Mouse (Mus musculus) heart, postnatal 0 days (tissue): ENCODE results near the gene Tstd2. TPM values are rescaled to one million over a fixed set of nuclear protein-coding genes. Genes with fewer than 3 reads are reported as not detected.

Source experiments
- ATAC-seq: fragments of 200-750 bp; cut with Nextera tagmentation; 2 replicates; pipeline ENCODE4 v1.8.0; 2017; ENCODE audit warnings: low read depth, moderate number of reproducible peaks, moderate library complexity; ENCODE audit not compliant: insufficient read depth
- DNase-seq: peaks from one replicate; pipeline ENCODE4 v3.0.0-alpha.2; 2016; ENCODE audit warnings: low spot score
- H3K27ac ChIP-seq: fragments of 300-500 bp; sonication (generic); 2 replicates; pipeline ENCODE4 v1.5.1; 2014; ENCODE audit warnings: low read depth, mild to moderate bottlenecking
- H3K27me3 ChIP-seq: fragments of 300-500 bp; sonication (generic); 2 replicates; pipeline ENCODE4 v1.6.1; 2014; ENCODE audit warnings: low read length, mixed read lengths; ENCODE audit not compliant: control insufficient read depth, insufficient read depth
- H3K36me3 ChIP-seq: fragments of 300-500 bp; sonication (generic); replicated peaks from 2 replicates; pipeline ENCODE4 v1.6.1; 2014; ENCODE audit warnings: low read length, mixed read lengths; ENCODE audit not compliant: control insufficient read depth, insufficient read depth
- H3K4me1 ChIP-seq: fragments of 300-500 bp; sonication (generic); 2 replicates; pipeline ENCODE4 v1.6.1; 2014; ENCODE audit warnings: antibody characterized with exemption; ENCODE audit not compliant: control insufficient read depth, insufficient read depth
- H3K4me2 ChIP-seq: fragments of 300-500 bp; sonication (generic); 2 replicates; pipeline ENCODE4 v1.6.1; 2014; ENCODE audit warnings: low read depth, mild to moderate bottlenecking, low read length, moderate library complexity
- H3K4me3 ChIP-seq: fragments of 300-500 bp; sonication (generic); 2 replicates; pipeline ENCODE4 v1.5.1; 2014; ENCODE audit warnings: low read depth, low read length
- H3K9ac ChIP-seq: fragments of 300-500 bp; sonication (generic); replicated peaks from 2 replicates; pipeline ENCODE4 v1.6.1; 2014; ENCODE audit warnings: low read depth, low read length, mixed read lengths
- H3K9me3 ChIP-seq: fragments of 300-500 bp; sonication (generic); replicated peaks from 2 replicates; pipeline ENCODE4 v1.6.1; 2016; ENCODE audit warnings: low read length; ENCODE audit not compliant: control insufficient read depth
- CTCF ChIP-seq: IDR thresholded peaks from 2 replicates; pipeline ENCODE4 v1.5.1; 2016; ENCODE audit warnings: antibody characterized with exemption, control low read depth, low read depth
- EP300 ChIP-seq: IDR thresholded peaks from 2 replicates; pipeline ENCODE4 v1.6.1; 2016; ENCODE audit warnings: antibody characterized with exemption, low read depth
- WGBS: fragments of 180-500 bp; shearing (Covaris S2); extraction: QIAGEN DNeasy Blood & Tissue Kit; methylation state at CpG from one replicate; pipeline ENCODE4 v1.1.7; 2014; 5-methylcytosine and 5-hydroxymethylcytosine counted together
- polyA plus RNA-seq: library from polyadenylated mRNA; unstranded; fragments of >200 nt; fragmentation: Nextera tagmentation; extraction: Ambion mirVana; gene quantifications from 2 replicates; pipeline ENCODE4 v1.2.1, GENCODE M21; 2015
- total RNA-seq: library from RNA; depleted of rRNA; stranded (reverse); fragments of >200 nt; gene quantifications from 2 replicates; pipeline ENCODE4 v1.2.3, GENCODE M21; 2014; ENCODE audit warnings: low replicate concordance; rRNA removed

Gene Tstd2
- total and polyA plus RNA-seq, 2 experiments from 2014 or later: 15.3 to 16.4 TPM

DNA sequence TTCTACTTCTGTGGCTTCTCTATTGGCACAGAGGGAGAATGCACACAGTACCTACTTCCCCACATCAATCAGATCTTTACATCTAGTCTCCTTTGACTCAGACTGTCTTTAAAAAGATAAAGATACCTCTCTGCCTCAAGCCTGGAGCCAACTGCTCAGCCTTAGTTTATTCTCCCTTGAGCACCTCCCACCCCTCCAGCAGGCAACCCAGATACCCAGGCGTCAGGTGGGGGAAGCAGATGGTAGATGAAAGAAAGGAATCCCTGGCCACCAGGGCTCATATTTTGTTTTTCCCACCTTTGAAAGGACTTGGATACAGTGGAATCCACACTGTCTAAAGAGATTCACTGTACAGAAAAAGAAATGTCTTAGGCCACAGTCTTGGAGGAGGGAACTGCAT is 69.9 kb downstream of the Tstd2 start:
- no peak for DNase-seq
- Histone ChIP-seq H3K4me1 (peaks cover 55% of the 10 kb centered on the region), H3K27me3 (no peaks in the 10 kb centered on the region), H3K9ac (no peak overlapping the region), H3K36me3 (peaks cover 15% of the 10 kb centered on the region; the same call in 1 of the 2 replicates), H3K4me2 (no peak overlapping the region), H3K9me3 (no peaks in the 10 kb centered on the region), H3K4me3 (no peak overlapping the region), H3K27ac (no peak overlapping the region; the same call in 1 of the 2 replicates)
- TF ChIP-seq CTCF: no peak
- no peak for TF ChIP-seq EP300
- 60% methylated on average over 1 of the region's 1 CpGs for WGBS
- no peak for ATAC-seq

DNA sequence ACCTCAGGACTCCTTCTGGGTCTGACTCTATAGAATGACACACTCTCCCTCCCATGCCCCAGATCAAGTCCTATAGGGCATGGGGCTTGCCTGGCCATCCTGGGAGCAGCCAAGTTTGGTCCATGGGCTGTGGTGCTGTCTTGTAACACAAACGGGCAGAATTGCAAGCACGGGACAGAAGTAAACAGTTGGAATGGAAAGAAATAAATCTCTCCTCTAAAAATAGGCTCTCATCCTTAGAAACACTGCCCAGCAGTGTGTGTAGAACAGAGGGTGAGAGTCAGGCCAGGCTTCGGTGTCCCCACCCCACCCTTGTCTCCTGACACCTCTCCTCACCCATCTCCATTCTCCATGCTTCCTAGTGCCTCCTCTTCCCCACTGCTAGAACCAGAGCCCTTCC is 70.4 kb downstream of the Tstd2 start:
- TF ChIP-seq EP300: no peak
- TF ChIP-seq CTCF: no peak
- peaks cover 18% of the 10 kb centered on the region; the same call in 1 of the 2 replicates for H3K36me3 ChIP-seq
- H3K9me3 ChIP-seq: no peaks in the 10 kb centered on the region
- no peak for ATAC-seq
- peaks cover 53% of the 10 kb centered on the region for H3K4me1 ChIP-seq
- H3K27me3 ChIP-seq: no peaks in the 10 kb centered on the region
- no peak overlapping the region for H3K4me3 ChIP-seq
- no peak overlapping the region for H3K4me2 ChIP-seq
- peak overlapping the region; percentile 19; the same call in 1 of the 2 replicates for H3K27ac ChIP-seq
- H3K9ac ChIP-seq: no peak overlapping the region
- 26% methylated on average over 3 of the region's 3 CpGs for WGBS
- no peak for DNase-seq

DNA sequence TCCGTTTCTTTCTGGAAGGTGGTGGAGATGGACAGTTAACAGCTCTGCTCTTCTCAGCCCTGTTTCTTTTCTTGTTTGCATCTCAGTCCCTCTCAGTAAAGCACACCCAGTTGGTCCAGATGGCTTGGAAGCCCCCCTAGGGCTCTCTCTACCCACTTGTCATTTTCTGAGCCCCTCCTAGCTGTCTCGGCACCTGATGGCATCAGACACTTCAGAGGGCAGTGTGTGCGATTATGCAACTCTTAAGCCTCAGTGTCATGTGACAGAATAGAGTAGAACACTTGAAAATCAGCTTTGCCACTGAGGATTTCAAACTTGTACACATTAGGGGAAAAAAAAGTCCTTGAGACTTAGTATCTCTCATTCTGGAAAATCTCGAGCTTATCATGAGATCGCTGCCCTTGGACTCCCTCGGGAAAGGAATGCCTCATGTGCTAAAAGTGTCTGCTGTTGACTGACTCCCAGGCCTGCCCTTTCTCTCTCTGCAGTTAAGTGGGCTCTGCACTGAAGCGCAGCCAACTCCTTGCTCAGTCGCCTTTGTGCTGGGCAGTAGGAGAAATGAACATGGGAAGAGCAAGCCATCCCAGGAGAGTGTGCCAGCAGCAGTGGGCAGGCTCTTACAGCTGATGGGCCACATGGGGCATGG is 72.7 kb downstream of the Tstd2 start:
- H3K9me3 ChIP-seq: no peaks in the 10 kb centered on the region
- H3K4me3 ChIP-seq: no peak overlapping the region
- peak; percentile 59 for ATAC-seq
- peaks cover 20% of the 10 kb centered on the region for H3K36me3 ChIP-seq
- peak overlapping the region; percentile 90 for H3K27ac ChIP-seq
- no peak overlapping the region for H3K9ac ChIP-seq
- H3K4me2 ChIP-seq: no peak overlapping the region
- TF ChIP-seq EP300 (no peak), CTCF (no peak)
- no peaks in the 10 kb centered on the region for H3K27me3 ChIP-seq
- H3K4me1 ChIP-seq: peaks cover 44% of the 10 kb centered on the region
- DNase-seq: peak; percentile 67
- 16% methylated on average over 8 of the region's 8 CpGs for WGBS

DNA sequence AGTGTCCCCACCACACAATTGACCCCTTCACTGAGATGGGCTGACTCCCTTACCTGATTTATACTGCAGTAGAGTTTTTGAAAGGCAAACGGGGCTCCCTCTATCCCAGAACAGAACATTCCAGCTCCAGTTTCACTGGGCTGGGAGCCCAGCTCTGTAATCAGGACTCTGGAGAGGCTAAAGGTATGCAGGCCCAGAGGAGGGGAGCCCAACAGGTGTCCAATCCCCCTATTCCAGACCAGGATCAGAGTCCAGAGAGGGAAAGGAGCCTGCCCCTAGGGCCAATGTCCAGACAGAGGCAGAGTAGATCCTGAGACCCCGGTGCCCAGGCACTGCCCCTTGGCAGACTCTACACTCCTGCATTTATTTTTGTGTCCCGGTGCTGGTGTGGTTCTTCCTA is 73.5 kb downstream of the Tstd2 start:
- Histone ChIP-seq H3K27ac (peak overlapping the region; percentile 90), H3K4me3 (no peak overlapping the region), H3K9ac (peak overlapping the region; percentile 11; the same call in 1 of the 2 replicates), H3K4me2 (peak overlapping the region; percentile 26; the same call in 1 of the 2 replicates), H3K27me3 (no peaks in the 10 kb centered on the region), H3K9me3 (no peaks in the 10 kb centered on the region), H3K36me3 (peaks cover 15% of the 10 kb centered on the region), H3K4me1 (peaks cover 51% of the 10 kb centered on the region)
- WGBS: 32% methylated on average over 3 of the region's 3 CpGs
- TF ChIP-seq EP300 (no peak; the same call in 1 of the 2 replicates), CTCF (no peak)
- DNase-seq (peak; percentile 67), ATAC-seq (peak; percentile 66)

Other genes with a start within 250 kb of the Tstd2 start
- 0.46 TPM in 1 of 2 replicates, not detected in the other for gene Ccdc180, start 248.4 kb downstream of the Tstd2 start, total RNA-seq
- gene Ccdc180, start 248.4 kb downstream of the Tstd2 start, polyA plus RNA-seq: 0.10 and 0.12 TPM in 2 replicates
- 18.7 and 45.8 TPM in 2 replicates for gene Tdrd7, start 173.4 kb downstream of the Tstd2 start, total RNA-seq
- gene Tdrd7, start 173.4 kb downstream of the Tstd2 start, polyA plus RNA-seq: 13.1 and 17.3 TPM in 2 replicates
- 127 and 163 TPM in 2 replicates for gene Tmod1, start 99.8 kb downstream of the Tstd2 start, total RNA-seq
- 220 and 224 TPM in 2 replicates for gene Tmod1, start 99.8 kb downstream of the Tstd2 start, polyA plus RNA-seq
- 18.2 and 25.9 TPM in 2 replicates for gene Ncbp1, start 81 bp downstream of the Tstd2 start, total RNA-seq
- 24.1 and 25.7 TPM in 2 replicates for gene Ncbp1, start 81 bp downstream of the Tstd2 start, polyA plus RNA-seq
- gene Xpa, start 57.6 kb upstream of the Tstd2 start, total RNA-seq: 9.4 and 18.0 TPM in 2 replicates
- 17.6 and 19.1 TPM in 2 replicates for gene Xpa, start 57.6 kb upstream of the Tstd2 start, polyA plus RNA-seq
- gene Foxe1, start 204.9 kb upstream of the Tstd2 start, total RNA-seq: 1.1 TPM in 1 of 2 replicates, not detected in the other
- 0.05 TPM in 1 of 2 replicates, not detected in the other for gene Foxe1, start 204.9 kb upstream of the Tstd2 start, polyA plus RNA-seq